Mouse (Mus musculus): ENCODE data around the gene Camta1. TPM values are rescaled to one million over a fixed set of nuclear protein-coding genes. Genes with fewer than 3 reads are reported as not detected.

The Camta1 gene
- polyA plus RNA-seq, 1 experiment from 2014 or later, result 86.8 TPM

GRCm38 (mm10) chr4:151483299-151483976 is 378.2 kb downstream of the Camta1 start:
- H3K9ac ChIP-seq (replicated peaks; ENCODE audit: low read depth, low read length), result no peak overlapping the region
- no peaks in the 10 kb centered on the region for H3K36me3 ChIP-seq (ENCODE audit: control insufficient read depth, insufficient read depth, low read length)
- H3K27me3 ChIP-seq (ENCODE audit: control insufficient read depth, insufficient read depth, low read length), result no peaks in the 10 kb centered on the region
- ATAC-seq (ENCODE audit: insufficient number of reproducible peaks, insufficient read depth, low FRiP score, low read depth), result no peak
- H3K4me1 ChIP-seq (ENCODE audit: control insufficient read depth, insufficient read depth, low read length), result no peaks in the 10 kb centered on the region
- no peak overlapping the region for H3K4me2 ChIP-seq (replicated peaks; ENCODE audit: low read depth, low read length)
- 18% methylated on average over 21 of the region's 21 CpGs for WGBS
- H3K4me3 ChIP-seq (ENCODE audit: low read depth, low read length), result no peak overlapping the region
- H3K27ac ChIP-seq (ENCODE audit: low read length), result no peak overlapping the region
- H3K9me3 ChIP-seq (ENCODE audit: control insufficient read depth, low read depth, low read length), result no peaks in the 10 kb centered on the region

DNA sequence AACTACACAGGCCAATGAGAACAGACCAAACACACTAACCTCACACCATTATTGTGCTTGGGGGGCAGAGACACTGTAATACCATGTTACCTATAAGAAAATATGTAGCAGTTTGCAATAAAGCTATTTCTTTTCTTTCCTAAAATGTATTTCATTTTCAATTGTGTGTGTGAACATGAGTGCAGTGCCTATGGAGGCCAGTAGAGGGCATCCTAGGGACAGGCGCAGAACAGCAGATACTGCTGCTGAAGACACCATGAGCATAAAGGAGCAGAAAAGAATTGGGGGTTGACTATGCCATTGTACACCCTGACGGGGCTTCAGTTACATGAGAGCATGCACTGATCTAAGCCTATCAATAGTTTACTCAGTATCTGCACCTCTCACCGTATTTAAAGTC is 380.7 kb downstream of the Camta1 start:
- WGBS, result 91% methylated on average over 3 of the region's 3 CpGs
- no peak for ATAC-seq (ENCODE audit: insufficient number of reproducible peaks, insufficient read depth, low FRiP score, low read depth)
- no peak overlapping the region for H3K4me2 ChIP-seq (replicated peaks; ENCODE audit: low read depth, low read length)
- no peaks in the 10 kb centered on the region for H3K36me3 ChIP-seq (ENCODE audit: control insufficient read depth, insufficient read depth, low read length)
- H3K4me3 ChIP-seq (ENCODE audit: low read depth, low read length), result no peak overlapping the region
- H3K9ac ChIP-seq (replicated peaks; ENCODE audit: low read depth, low read length), result no peak overlapping the region
- no peaks in the 10 kb centered on the region for H3K4me1 ChIP-seq (ENCODE audit: control insufficient read depth, insufficient read depth, low read length)
- H3K27me3 ChIP-seq (ENCODE audit: control insufficient read depth, insufficient read depth, low read length), result no peaks in the 10 kb centered on the region
- no peak overlapping the region for H3K27ac ChIP-seq (ENCODE audit: low read length)
- H3K9me3 ChIP-seq (ENCODE audit: control insufficient read depth, low read depth, low read length), result no peaks in the 10 kb centered on the region; the same call in 1 of the 2 replicates

- ATAC-seq (ENCODE audit: insufficient number of reproducible peaks, insufficient read depth, low FRiP score, low read depth), result no peak
- H3K27me3 ChIP-seq (ENCODE audit: control insufficient read depth, insufficient read depth, low read length), result no peaks in the 10 kb centered on the region
- H3K4me3 ChIP-seq (ENCODE audit: low read depth, low read length), result no peak overlapping the region
- H3K27ac ChIP-seq (ENCODE audit: low read length), result no peak overlapping the region
- no peak overlapping the region for H3K9ac ChIP-seq (replicated peaks; ENCODE audit: low read depth, low read length)
- H3K4me1 ChIP-seq (ENCODE audit: control insufficient read depth, insufficient read depth, low read length), result no peaks in the 10 kb centered on the region
- no peak overlapping the region for H3K4me2 ChIP-seq (replicated peaks; ENCODE audit: low read depth, low read length)
- WGBS, result 81% methylated on average over 6 of the region's 6 CpGs
- no peaks in the 10 kb centered on the region; the same call in 1 of the 2 replicates for H3K9me3 ChIP-seq (ENCODE audit: control insufficient read depth, low read depth, low read length)
- no peaks in the 10 kb centered on the region for H3K36me3 ChIP-seq (ENCODE audit: control insufficient read depth, insufficient read depth, low read length)
Measured at GRCm38 (mm10) chr4:151477950-151478349, 383.7 kb downstream of the Camta1 start.

DNA sequence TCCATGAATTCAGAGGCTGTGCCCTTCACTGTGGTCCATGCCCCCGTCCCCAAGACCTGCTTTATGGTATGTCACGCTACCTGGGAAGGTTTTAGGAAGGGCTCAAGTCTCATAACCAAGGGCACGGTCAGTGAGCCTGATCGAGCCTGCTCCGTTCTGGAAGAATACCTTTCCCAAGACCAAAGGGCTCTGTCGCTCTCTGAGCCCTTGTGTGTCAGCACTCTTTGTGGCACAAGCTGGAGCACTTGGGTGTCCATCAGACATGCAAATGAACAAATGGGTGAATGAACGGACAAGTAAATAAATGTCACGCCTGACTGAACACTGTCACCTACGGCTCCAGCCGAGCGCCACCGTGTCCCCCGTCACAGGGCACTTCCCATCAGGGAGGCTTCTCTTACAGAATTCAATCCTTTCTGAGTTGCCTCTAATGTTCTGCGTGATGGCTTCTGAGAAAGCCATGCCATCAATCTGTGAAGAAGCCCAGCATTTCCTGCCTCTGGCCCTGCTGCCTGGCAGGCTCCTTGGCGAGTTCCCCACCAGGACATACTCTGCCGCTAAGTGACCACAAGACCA is 386.7 kb downstream of the Camta1 start:
- no peaks in the 10 kb centered on the region for H3K27me3 ChIP-seq (ENCODE audit: control insufficient read depth, insufficient read depth, low read length)
- H3K9ac ChIP-seq (replicated peaks; ENCODE audit: low read depth, low read length), result no peak overlapping the region
- H3K4me1 ChIP-seq (ENCODE audit: control insufficient read depth, insufficient read depth, low read length), result no peaks in the 10 kb centered on the region
- no peak overlapping the region for H3K27ac ChIP-seq (ENCODE audit: low read length)
- H3K9me3 ChIP-seq (ENCODE audit: control insufficient read depth, low read depth, low read length), result no peaks in the 10 kb centered on the region; the same call in 1 of the 2 replicates
- H3K36me3 ChIP-seq (ENCODE audit: control insufficient read depth, insufficient read depth, low read length), result no peaks in the 10 kb centered on the region
- H3K4me3 ChIP-seq (ENCODE audit: low read depth, low read length), result no peak overlapping the region
- no peak for ATAC-seq (ENCODE audit: insufficient number of reproducible peaks, insufficient read depth, low FRiP score, low read depth)
- no peak overlapping the region for H3K4me2 ChIP-seq (replicated peaks; ENCODE audit: low read depth, low read length)
- 88% methylated on average over 16 of the region's 16 CpGs for WGBS

DNA sequence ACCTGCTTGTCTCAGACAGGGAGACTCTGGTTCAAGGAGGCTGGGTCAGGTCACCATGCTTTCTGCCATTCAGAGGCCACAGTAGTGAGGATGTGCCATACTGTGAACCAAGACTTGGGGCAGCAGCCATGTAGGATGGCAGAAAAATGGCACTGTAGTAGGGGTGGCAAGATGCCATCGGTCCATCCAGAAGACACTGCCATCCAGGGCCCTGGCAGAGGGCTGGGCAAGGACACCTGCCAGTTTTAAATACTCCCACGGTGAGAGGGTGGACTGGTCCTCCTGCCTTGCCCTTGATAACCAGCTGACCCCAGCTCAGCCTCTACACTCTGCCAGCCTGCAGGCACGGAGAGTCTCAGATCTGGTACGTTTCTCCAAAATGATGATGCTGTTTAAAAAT is 389.8 kb downstream of the Camta1 start:
- no peak overlapping the region for H3K9ac ChIP-seq (replicated peaks; ENCODE audit: low read depth, low read length)
- no peak overlapping the region for H3K27ac ChIP-seq (ENCODE audit: low read length)
- 80% methylated on average over 4 of the region's 4 CpGs for WGBS

DNA sequence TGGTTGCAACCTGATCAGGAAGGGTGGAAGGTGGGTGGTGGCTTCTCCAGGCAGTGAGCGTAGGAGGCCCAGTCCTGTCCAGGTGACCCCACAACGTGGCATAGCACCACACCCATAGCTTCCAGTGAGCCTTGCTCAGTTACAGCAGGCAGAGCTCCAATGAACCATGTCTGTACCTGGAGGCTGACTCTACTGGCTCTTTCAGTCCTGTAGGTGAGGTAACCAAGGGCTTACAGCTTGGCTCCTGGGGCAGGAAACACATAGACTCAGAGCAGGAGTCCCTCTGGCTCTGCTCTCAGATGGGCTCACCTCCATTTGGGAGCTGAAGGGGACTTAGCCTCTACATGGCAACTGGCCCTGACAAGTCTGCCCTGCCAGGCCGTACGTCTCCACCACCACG is 393.3 kb downstream of the Camta1 start:
- no peak overlapping the region for H3K4me2 ChIP-seq (replicated peaks; ENCODE audit: low read depth, low read length)
- peaks cover 5% of the 10 kb centered on the region; the same call in 1 of the 2 replicates for H3K4me1 ChIP-seq (ENCODE audit: control insufficient read depth, insufficient read depth, low read length)
- H3K4me3 ChIP-seq (ENCODE audit: low read depth, low read length), result no peak overlapping the region
- H3K9me3 ChIP-seq (ENCODE audit: control insufficient read depth, low read depth, low read length), result no peaks in the 10 kb centered on the region
- no peaks in the 10 kb centered on the region for H3K27me3 ChIP-seq (ENCODE audit: control insufficient read depth, insufficient read depth, low read length)
- no peaks in the 10 kb centered on the region for H3K36me3 ChIP-seq (ENCODE audit: control insufficient read depth, insufficient read depth, low read length)
- H3K27ac ChIP-seq (ENCODE audit: low read length), result no peak overlapping the region
- H3K9ac ChIP-seq (replicated peaks; ENCODE audit: low read depth, low read length), result no peak overlapping the region
- ATAC-seq (ENCODE audit: insufficient number of reproducible peaks, insufficient read depth, low FRiP score, low read depth), result no peak
- 88% methylated on average over 5 of the region's 5 CpGs for WGBS

More for the DNA sequence above, 389.8 kb downstream of the Camta1 start:
- Histone ChIP-seq H3K4me3 (ENCODE audit: low read depth, low read length) (no peak overlapping the region), H3K4me1 (ENCODE audit: control insufficient read depth, insufficient read depth, low read length) (peaks cover 5% of the 10 kb centered on the region; the same call in 1 of the 2 replicates), H3K9me3 (ENCODE audit: control insufficient read depth, low read depth, low read length) (no peaks in the 10 kb centered on the region; the same call in 1 of the 2 replicates), H3K36me3 (ENCODE audit: control insufficient read depth, insufficient read depth, low read length) (no peaks in the 10 kb centered on the region), H3K27me3 (ENCODE audit: control insufficient read depth, insufficient read depth, low read length) (no peaks in the 10 kb centered on the region), H3K4me2 (replicated peaks; ENCODE audit: low read depth, low read length) (no peak overlapping the region)
- no peak for ATAC-seq (ENCODE audit: insufficient number of reproducible peaks, insufficient read depth, low FRiP score, low read depth)

DNA sequence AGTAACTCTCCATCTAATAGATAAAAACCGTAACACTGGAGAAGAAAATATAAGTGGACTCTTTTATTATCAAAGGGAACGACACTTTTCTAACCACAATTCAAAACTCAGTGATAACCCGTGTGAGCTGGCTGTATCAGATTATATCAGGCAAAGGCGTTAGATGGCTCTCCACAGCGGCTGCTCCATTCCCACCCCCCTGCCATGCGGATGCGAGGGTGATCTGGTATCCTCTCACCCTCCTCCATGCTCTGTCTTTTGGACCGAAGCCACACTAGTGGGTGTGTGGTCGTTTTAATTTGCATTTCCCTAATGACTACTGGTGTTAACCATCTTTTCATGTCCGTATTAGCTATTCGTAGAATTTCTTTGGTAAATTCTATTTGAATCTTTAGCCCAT is 403.0 kb downstream of the Camta1 start:
- no peaks in the 10 kb centered on the region for H3K4me1 ChIP-seq (ENCODE audit: control insufficient read depth, insufficient read depth, low read length)
- no peak overlapping the region for H3K4me3 ChIP-seq (ENCODE audit: low read depth, low read length)
- H3K27me3 ChIP-seq (ENCODE audit: control insufficient read depth, insufficient read depth, low read length), result no peaks in the 10 kb centered on the region
- 72% methylated on average over 11 of the region's 11 CpGs for WGBS
- H3K36me3 ChIP-seq (ENCODE audit: control insufficient read depth, insufficient read depth, low read length), result no peaks in the 10 kb centered on the region
- no peak overlapping the region for H3K4me2 ChIP-seq (replicated peaks; ENCODE audit: low read depth, low read length)
- H3K27ac ChIP-seq (ENCODE audit: low read length), result no peak overlapping the region
- no peaks in the 10 kb centered on the region for H3K9me3 ChIP-seq (ENCODE audit: control insufficient read depth, low read depth, low read length)
- ATAC-seq (ENCODE audit: insufficient number of reproducible peaks, insufficient read depth, low FRiP score, low read depth), result no peak
- H3K9ac ChIP-seq (replicated peaks; ENCODE audit: low read depth, low read length), result no peak overlapping the region

DNA sequence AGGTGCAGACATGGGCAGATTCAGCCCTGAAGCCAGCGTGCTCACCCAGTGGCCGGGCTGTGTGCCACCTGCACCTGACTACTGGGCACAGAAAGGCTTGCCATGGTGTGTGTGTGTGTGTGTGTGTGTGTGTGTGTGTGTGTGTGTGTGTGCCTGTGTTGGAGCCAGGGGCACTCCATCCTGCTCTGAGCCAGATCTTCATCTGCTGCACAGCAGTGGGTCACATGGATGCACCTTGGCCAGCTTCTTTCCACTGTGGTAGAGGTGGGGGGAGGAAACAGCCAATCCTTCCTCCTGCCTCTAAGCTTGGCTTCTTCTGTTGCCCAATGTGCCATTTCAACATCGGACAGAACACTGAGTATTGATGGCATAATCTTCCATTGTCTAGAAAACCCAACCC is 407.1 kb downstream of the Camta1 start:
- Histone ChIP-seq H3K4me2 (replicated peaks; ENCODE audit: low read depth, low read length) (no peak overlapping the region), H3K36me3 (ENCODE audit: control insufficient read depth, insufficient read depth, low read length) (no peaks in the 10 kb centered on the region), H3K9ac (replicated peaks; ENCODE audit: low read depth, low read length) (no peak overlapping the region), H3K4me3 (ENCODE audit: low read depth, low read length) (no peak overlapping the region), H3K27me3 (ENCODE audit: control insufficient read depth, insufficient read depth, low read length) (no peaks in the 10 kb centered on the region), H3K4me1 (ENCODE audit: control insufficient read depth, insufficient read depth, low read length) (no peaks in the 10 kb centered on the region), H3K9me3 (ENCODE audit: control insufficient read depth, low read depth, low read length) (no peaks in the 10 kb centered on the region), H3K27ac (ENCODE audit: low read length) (no peak overlapping the region)
- ATAC-seq (ENCODE audit: insufficient number of reproducible peaks, insufficient read depth, low FRiP score, low read depth), result no peak
- 93% methylated on average over 3 of the region's 3 CpGs for WGBS

Data from stomach, embryonic 14.5 days (tissue).